Mouse (Mus musculus): ENCODE measurements around the gene Plk3. TPM values are rescaled to one million over a fixed set of nuclear protein-coding genes. Genes with fewer than 3 reads are reported as not detected.
"Not testable (repeated sequence)": the region's sequence is repeated elsewhere in the genome, so short reads cannot be mapped to it uniquely, and the experiment has no call there.

Gene Plk3
- polyA plus RNA-seq (2015; fragmentation: Nextera tagmentation; extraction: Ambion mirVana), result 3.0 and 3.2 TPM in 2 replicates

- Histone ChIP-seq H3K4me1 (replicated peaks; ENCODE audit: control insufficient read depth, insufficient read depth, low read length) (peaks cover 12% of the 10 kb centered on the region), H3K36me3 (ENCODE audit: control insufficient read depth, insufficient read depth, low read length) (no peaks in the 10 kb centered on the region), H3K9ac (ENCODE audit: low read length) (peak within 1 kb of the TSS; percentile 71), H3K27ac (ENCODE audit: low read length) (0 out of 2 replicates have a peak within 1 kb of the TSS, but pooled peaks have one; percentile 2), H3K9me3 (ENCODE audit: control insufficient read depth, low read length) (no peaks in the 10 kb centered on the region), H3K4me2 (ENCODE audit: low read depth, low read length) (peak within 1 kb of the TSS; percentile 98), H3K27me3 (ENCODE audit: control insufficient read depth, insufficient read depth, low read depth, low read length) (peaks cover 7% of the 10 kb centered on the region), H3K4me3 (ENCODE audit: low read length) (peak within 1 kb of the TSS; percentile 61)
- ATAC-seq (ENCODE audit: low read depth), result peak; percentile 92
- 2% methylated on average over 37 of the region's 48 CpGs for WGBS
These were observed at the start of gene Plk3 for GRCm38 (mm10) chr4:117133817-117134600. Plk3 (minus strand) TSS chr4:117133963.

DNA sequence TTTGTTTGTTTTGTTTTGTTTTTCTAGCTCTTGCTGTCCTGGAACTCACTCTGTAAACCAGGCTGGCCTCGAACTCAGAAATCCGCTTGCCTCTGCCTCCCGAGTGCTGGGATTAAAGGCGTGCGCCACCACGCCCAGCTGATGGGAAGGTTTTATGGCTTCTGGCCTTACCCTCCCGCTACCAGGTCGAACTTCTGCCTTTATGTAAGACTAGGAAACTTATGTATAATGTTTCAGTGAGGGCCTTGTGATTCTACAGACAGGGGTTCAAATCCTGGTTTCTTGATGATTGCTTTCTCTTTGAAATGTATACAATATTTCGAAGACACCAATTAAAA lies 49.0 kb upstream of the Plk3 start:
- not testable (repeated sequence) for H3K27ac ChIP-seq (ENCODE audit: low read length); H3K9me3 ChIP-seq (ENCODE audit: control insufficient read depth, low read length); H3K4me1 ChIP-seq (replicated peaks; ENCODE audit: control insufficient read depth, insufficient read depth, low read length); H3K27me3 ChIP-seq (ENCODE audit: control insufficient read depth, insufficient read depth, low read depth, low read length)
- Histone ChIP-seq H3K9ac (ENCODE audit: low read length) (peak overlapping the region; percentile 72), H3K36me3 (ENCODE audit: control insufficient read depth, insufficient read depth, low read length) (peaks cover 19% of the 10 kb centered on the region), H3K4me3 (ENCODE audit: low read length) (peak overlapping the region; percentile 65), H3K4me2 (ENCODE audit: low read depth, low read length) (peak overlapping the region; percentile 58)
- ATAC-seq (ENCODE audit: low read depth), result peak; percentile 53
- 12% methylated on average over 9 of the region's 9 CpGs for WGBS

- under 1% methylated on average over 42 of the region's 42 CpGs for WGBS
- peak within 1 kb of the TSS; percentile 23 for H3K27ac ChIP-seq (ENCODE audit: low read length)
- peak within 1 kb of the TSS; percentile 58 for H3K4me2 ChIP-seq (ENCODE audit: low read depth, low read length)
- H3K4me3 ChIP-seq (ENCODE audit: low read length), result peak within 1 kb of the TSS; percentile 65
- peak; percentile 98 for ATAC-seq (ENCODE audit: low read depth)
- H3K9me3 ChIP-seq (ENCODE audit: control insufficient read depth, low read length), result no peaks in the 10 kb centered on the region
- peak within 1 kb of the TSS; percentile 72 for H3K9ac ChIP-seq (ENCODE audit: low read length)
- peaks cover 6% of the 10 kb centered on the region for H3K4me1 ChIP-seq (replicated peaks; ENCODE audit: control insufficient read depth, insufficient read depth, low read length)
- H3K36me3 ChIP-seq (ENCODE audit: control insufficient read depth, insufficient read depth, low read length), result peaks cover 24% of the 10 kb centered on the region
- no peaks in the 10 kb centered on the region for H3K27me3 ChIP-seq (ENCODE audit: control insufficient read depth, insufficient read depth, low read depth, low read length)
These were observed 48.3 kb upstream of the Plk3 start, which contains the start of gene Kif2c for GRCm38 (mm10) chr4:117181863-117182758. Kif2c (minus strand) TSS chr4:117182639.

- H3K4me1 ChIP-seq (replicated peaks; ENCODE audit: control insufficient read depth, insufficient read depth, low read length), result no peaks in the 10 kb centered on the region
- peaks cover 49% of the 10 kb centered on the region for H3K36me3 ChIP-seq (ENCODE audit: control insufficient read depth, insufficient read depth, low read length)
- H3K9ac ChIP-seq (ENCODE audit: low read length), result no peak overlapping the region
- 81% methylated on average over 5 of the region's 5 CpGs for WGBS
- no peaks in the 10 kb centered on the region for H3K9me3 ChIP-seq (ENCODE audit: control insufficient read depth, low read length)
- no peak for ATAC-seq (ENCODE audit: low read depth)
- no peak overlapping the region for H3K4me2 ChIP-seq (ENCODE audit: low read depth, low read length)
- H3K27ac ChIP-seq (ENCODE audit: low read length), result no peak overlapping the region
- no peaks in the 10 kb centered on the region for H3K27me3 ChIP-seq (ENCODE audit: control insufficient read depth, insufficient read depth, low read depth, low read length)
- H3K4me3 ChIP-seq (ENCODE audit: low read length), result no peak overlapping the region
These were observed 36.2 kb upstream of the Plk3 start for GRCm38 (mm10) chr4:117169936-117170335.

DNA sequence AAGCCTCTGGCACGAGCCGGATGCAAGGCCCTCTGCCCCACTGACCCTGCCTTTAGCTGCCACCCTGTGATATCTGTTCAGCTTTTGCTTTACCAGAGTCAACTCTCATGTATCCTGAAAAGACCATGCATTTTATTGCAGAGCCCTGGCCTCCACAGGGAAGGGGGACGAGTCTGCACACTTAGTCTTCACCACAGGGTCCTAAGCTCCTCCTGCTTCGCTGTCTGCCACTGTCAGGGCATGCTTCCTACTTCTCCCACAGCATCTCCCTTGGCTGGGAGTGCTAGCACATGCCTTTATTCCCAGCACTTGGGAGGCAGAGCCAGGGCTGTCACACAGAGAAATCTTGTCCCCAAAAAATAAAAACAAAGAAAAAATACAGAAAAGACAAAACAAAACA lies 27.4 kb upstream of the Plk3 start:
- no peak overlapping the region for H3K27ac ChIP-seq (ENCODE audit: low read length)
- no peak overlapping the region for H3K9ac ChIP-seq (ENCODE audit: low read length)
- ATAC-seq (ENCODE audit: low read depth), result no peak
- no peaks in the 10 kb centered on the region for H3K9me3 ChIP-seq (ENCODE audit: control insufficient read depth, low read length)
- no peaks in the 10 kb centered on the region for H3K27me3 ChIP-seq (ENCODE audit: control insufficient read depth, insufficient read depth, low read depth, low read length)
- no peaks in the 10 kb centered on the region for H3K4me1 ChIP-seq (replicated peaks; ENCODE audit: control insufficient read depth, insufficient read depth, low read length)
- H3K4me2 ChIP-seq (ENCODE audit: low read depth, low read length), result no peak overlapping the region
- WGBS, result 69% methylated on average over 4 of the region's 4 CpGs
- peaks cover 43% of the 10 kb centered on the region for H3K36me3 ChIP-seq (ENCODE audit: control insufficient read depth, insufficient read depth, low read length)
- no peak overlapping the region for H3K4me3 ChIP-seq (ENCODE audit: low read length)

DNA sequence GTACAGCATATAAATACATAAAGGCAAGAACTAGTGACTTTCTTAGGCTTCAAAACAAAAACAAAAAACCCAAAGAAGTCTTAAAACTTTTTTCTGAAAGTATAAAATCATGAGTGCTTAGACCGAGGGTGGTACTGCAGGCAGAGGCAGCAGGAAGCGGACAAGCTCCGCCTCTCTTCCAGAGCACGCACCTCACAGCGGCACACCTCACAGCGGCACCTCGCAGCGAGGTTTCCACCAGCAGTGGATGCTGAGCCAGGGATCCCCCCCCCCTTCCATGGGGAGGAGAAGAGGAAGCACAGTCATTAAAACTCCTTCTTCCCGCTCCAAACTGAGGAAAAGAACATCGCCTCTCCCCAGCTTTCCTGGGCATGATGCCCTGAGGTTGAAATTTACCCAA lies 25.9 kb upstream of the Plk3 start:
- WGBS, result 74% methylated on average over 10 of the region's 10 CpGs

GRCm38 (mm10) chr4:117156372-117156771 lies 22.6 kb upstream of the Plk3 start:
- WGBS, result 27% methylated on average over 6 of the region's 6 CpGs
- H3K4me3 ChIP-seq (ENCODE audit: low read length), result peak overlapping the region; percentile 92
- peak overlapping the region; percentile 93 for H3K27ac ChIP-seq (ENCODE audit: low read length)
- peaks cover 38% of the 10 kb centered on the region for H3K36me3 ChIP-seq (ENCODE audit: control insufficient read depth, insufficient read depth, low read length)
- peak overlapping the region; percentile 99 for H3K9ac ChIP-seq (ENCODE audit: low read length)
- H3K4me2 ChIP-seq (ENCODE audit: low read depth, low read length), result peak overlapping the region; percentile 87
- no peaks in the 10 kb centered on the region for H3K9me3 ChIP-seq (ENCODE audit: control insufficient read depth, low read length)
- ATAC-seq (ENCODE audit: low read depth), result no peak
- peaks cover 17% of the 10 kb centered on the region for H3K4me1 ChIP-seq (replicated peaks; ENCODE audit: control insufficient read depth, insufficient read depth, low read length)
- no peaks in the 10 kb centered on the region for H3K27me3 ChIP-seq (ENCODE audit: control insufficient read depth, insufficient read depth, low read depth, low read length)

More for the DNA sequence above, 25.9 kb upstream of the Plk3 start:
- Histone ChIP-seq H3K27me3 (ENCODE audit: control insufficient read depth, insufficient read depth, low read depth, low read length) (no peaks in the 10 kb centered on the region), H3K4me3 (ENCODE audit: low read length) (no peak overlapping the region), H3K4me1 (replicated peaks; ENCODE audit: control insufficient read depth, insufficient read depth, low read length) (no peaks in the 10 kb centered on the region), H3K4me2 (ENCODE audit: low read depth, low read length) (no peak overlapping the region), H3K9me3 (ENCODE audit: control insufficient read depth, low read length) (no peaks in the 10 kb centered on the region), H3K27ac (ENCODE audit: low read length) (no peak overlapping the region), H3K36me3 (ENCODE audit: control insufficient read depth, insufficient read depth, low read length) (peaks cover 29% of the 10 kb centered on the region), H3K9ac (ENCODE audit: low read length) (no peak overlapping the region)
- no peak for ATAC-seq (ENCODE audit: low read depth)

DNA sequence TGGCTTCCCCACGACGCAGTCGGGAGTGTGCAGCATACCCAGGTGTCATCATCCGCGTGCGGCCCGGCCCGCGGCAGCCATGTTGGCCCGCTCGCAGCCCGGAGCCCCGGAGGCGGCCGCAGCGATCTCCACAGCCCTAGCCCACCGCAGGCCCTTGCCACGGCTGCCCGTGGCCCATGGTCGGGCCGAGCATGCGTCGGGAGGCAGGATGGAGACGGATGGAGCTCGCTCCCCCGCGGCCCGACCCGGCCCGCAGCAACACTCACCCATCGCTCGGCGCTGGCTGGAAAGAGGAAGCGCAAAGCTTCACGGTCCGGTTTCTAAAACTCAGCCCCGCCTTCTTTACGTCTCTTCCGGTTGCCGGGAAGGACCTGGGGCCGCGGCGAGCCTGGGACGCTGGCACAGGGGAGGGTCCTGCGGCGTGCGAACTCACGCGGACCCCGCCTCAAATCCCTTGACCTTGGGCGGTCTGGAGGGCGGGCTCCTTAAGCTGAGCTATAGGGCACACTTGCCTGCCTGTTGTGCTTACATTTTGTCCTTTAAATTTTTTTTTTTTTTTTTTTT lies 22.1 kb upstream of the Plk3 start, which contains the start of gene Rps8:
Rps8 (minus strand) TSS at position 452 of the 564 bp plus-strand sequence.
- H3K27ac ChIP-seq (ENCODE audit: low read length), result peak within 1 kb of the TSS; percentile 93
- H3K9me3 ChIP-seq (ENCODE audit: control insufficient read depth, low read length), result no peaks in the 10 kb centered on the region
- peaks cover 39% of the 10 kb centered on the region for H3K36me3 ChIP-seq (ENCODE audit: control insufficient read depth, insufficient read depth, low read length)
- H3K4me2 ChIP-seq (ENCODE audit: low read depth, low read length), result peak within 1 kb of the TSS; percentile 87
- ATAC-seq (ENCODE audit: low read depth), result peak; percentile 95
- H3K4me3 ChIP-seq (ENCODE audit: low read length), result peak within 1 kb of the TSS; percentile 92
- H3K27me3 ChIP-seq (ENCODE audit: control insufficient read depth, insufficient read depth, low read depth, low read length), result no peaks in the 10 kb centered on the region
- H3K9ac ChIP-seq (ENCODE audit: low read length), result peak within 1 kb of the TSS; percentile 99
- under 1% methylated on average over 52 of the region's 52 CpGs for WGBS
- H3K4me1 ChIP-seq (replicated peaks; ENCODE audit: control insufficient read depth, insufficient read depth, low read length), result peaks cover 17% of the 10 kb centered on the region

Data from lung, embryonic 16.5 days (tissue).